Mouse (Mus musculus) bone marrow, adult 2 months (tissue): Measurements from ENCODE around the gene Myh10. TPM values are rescaled to one million over a fixed set of nuclear protein-coding genes. Genes with fewer than 3 reads are reported as not detected.
A peak's percentile ranks its signal among the peaks of the same experiment; 100 is the strongest.

Source experiments
- H3K27ac ChIP-seq: fragments of 200-500 bp; 2 replicates; pipeline ENCODE4 v1.5.1; 2012; ENCODE audit warnings: low read depth, mild to moderate bottlenecking, control low read depth, inconsistent platforms, low read length; ENCODE audit not compliant: control insufficient read depth, poor library complexity, insufficient read depth
- H3K4me1 ChIP-seq: fragments of 200-500 bp; 2 replicates; pipeline ENCODE4 v1.6.1; 2011; ENCODE audit warnings: low read length; ENCODE audit not compliant: control insufficient read depth, insufficient read depth
- H3K4me3 ChIP-seq: fragments of 200-500 bp; replicated peaks from 2 replicates; pipeline ENCODE3; 2011; ENCODE audit warnings: mild to moderate bottlenecking, low read depth, low read length, control low read depth; ENCODE audit not compliant: control insufficient read depth
- CTCF ChIP-seq: fragments of 200-500 bp; IDR thresholded peaks from 2 replicates; pipeline ENCODE4 v1.5.1; 2011; ENCODE audit warnings: low read length, control low read depth; ENCODE audit not compliant: control insufficient read depth, insufficient read depth
- POLR2A ChIP-seq: fragments of 200-500 bp; IDR thresholded peaks from 2 replicates; pipeline ENCODE4 v1.6.1; 2011; ENCODE audit warnings: low read depth, mild to moderate bottlenecking, control low read depth, low read length, borderline replicate concordance; ENCODE audit not compliant: control insufficient read depth
- WGBS: fragments of 180-500 bp; shearing (Covaris S2); methylation state at CpG from one replicate; pipeline ENCODE4 v1.1.7; 2018; 5-methylcytosine and 5-hydroxymethylcytosine counted together
- polyA plus RNA-seq: library from polyadenylated mRNA; stranded (reverse); fragments of >200 nt; gene quantifications from 2 replicates; pipeline ENCODE4 v1.2.4, GENCODE M21; 2011; ENCODE audit warnings: low replicate concordance; ENCODE audit not compliant: missing spikeins, insufficient read depth, insufficient read length

The Myh10 gene
- 22.6 and 26.7 TPM in 2 replicates for polyA plus RNA-seq

DNA sequence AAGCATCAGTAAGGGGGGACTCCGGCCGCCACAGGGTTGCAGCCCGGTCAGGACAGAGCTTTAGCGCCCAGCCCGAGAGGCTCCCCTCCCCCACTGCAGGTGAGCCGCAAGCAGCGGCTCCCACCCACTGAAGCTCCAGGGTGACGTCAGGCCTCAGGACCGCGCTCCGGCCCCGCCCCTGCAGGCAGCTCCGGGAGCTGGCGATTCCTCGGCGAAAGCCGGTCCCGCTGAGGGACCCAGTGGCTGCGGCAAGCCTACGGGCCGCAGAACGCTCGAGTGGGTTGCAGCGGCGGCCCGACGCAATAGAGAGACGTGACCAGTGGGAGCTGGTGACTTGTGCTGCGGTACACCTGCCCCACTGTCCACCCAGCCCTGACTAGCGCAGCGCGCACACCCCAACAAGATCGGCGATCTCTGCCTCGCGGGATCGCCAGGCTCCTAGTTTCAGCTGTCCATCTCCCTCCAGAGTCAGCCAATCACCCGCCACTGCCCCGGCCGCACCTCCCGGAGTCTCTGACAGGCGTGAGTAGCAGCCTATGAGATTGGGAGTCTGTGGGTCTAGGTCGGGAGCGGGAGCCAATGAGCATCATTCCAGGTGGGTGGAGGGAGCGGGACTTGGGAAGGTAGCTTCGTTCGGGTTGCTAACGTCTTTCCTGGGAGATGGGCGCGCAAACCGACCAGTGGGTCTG lies at the start of gene Myh10:
TSS of gene Myh10 (plus strand) at position 239 of the 689 bp plus-strand sequence.
- TF ChIP-seq CTCF (no peak), POLR2A (peak; percentile 78)
- Histone ChIP-seq H3K4me1 (no peaks in the 10 kb centered on the region), H3K27ac (peak within 1 kb of the TSS; percentile 77), H3K4me3 (peak within 1 kb of the TSS; percentile 89)
- WGBS: under 1% methylated on average over 51 of the region's 51 CpGs

DNA sequence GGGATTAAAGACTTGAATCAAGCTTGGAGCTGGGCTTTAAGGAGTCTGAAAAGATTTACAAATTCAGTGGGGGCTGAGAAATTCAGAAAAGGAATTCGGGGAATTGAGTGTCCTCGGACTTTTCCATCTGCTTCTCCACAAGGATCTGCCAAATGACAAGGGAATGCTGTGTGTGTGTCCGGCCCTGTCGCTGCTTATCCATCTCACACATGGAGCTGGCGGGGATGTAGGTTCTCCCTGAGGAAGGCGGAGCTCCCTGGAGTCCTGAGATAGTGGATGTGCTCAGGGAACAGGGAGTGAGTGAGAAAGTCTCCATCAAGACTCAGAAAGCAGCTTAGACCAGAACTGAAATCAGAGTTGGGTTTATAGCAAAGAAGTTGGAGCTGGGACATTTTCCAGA lies 46.6 kb upstream of the Myh10 start:
- TF ChIP-seq CTCF: no peak
- TF ChIP-seq POLR2A: no peak
- Histone ChIP-seq H3K4me1 (no peaks in the 10 kb centered on the region), H3K27ac (no peak overlapping the region), H3K4me3 (no peak overlapping the region)
- 75% methylated on average over 6 of the region's 6 CpGs for WGBS

DNA sequence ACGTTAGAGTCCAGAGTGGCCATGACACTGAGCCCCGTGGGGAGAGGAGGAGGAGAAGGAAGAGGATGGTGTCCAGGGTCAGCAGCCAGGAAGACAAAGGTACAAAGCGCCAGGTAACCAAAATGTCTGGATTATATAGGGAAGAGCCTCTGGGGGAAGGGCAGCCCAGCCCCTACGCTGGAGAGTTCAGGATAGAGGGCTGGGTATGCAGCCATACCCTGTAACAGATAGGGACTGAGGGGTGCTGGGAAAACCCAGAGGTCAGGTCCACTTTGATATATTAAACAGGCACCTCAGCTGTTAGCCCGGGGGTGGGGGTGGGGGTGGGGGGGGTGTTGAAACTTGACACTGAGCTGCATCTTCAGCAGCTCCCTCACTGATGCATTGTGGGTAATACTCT lies 43.6 kb upstream of the Myh10 start:
- 70% methylated on average over 5 of the region's 5 CpGs for WGBS
- no peak for TF ChIP-seq POLR2A
- TF ChIP-seq CTCF: no peak
- Histone ChIP-seq H3K4me3 (no peak overlapping the region), H3K27ac (no peak overlapping the region), H3K4me1 (no peaks in the 10 kb centered on the region)

DNA sequence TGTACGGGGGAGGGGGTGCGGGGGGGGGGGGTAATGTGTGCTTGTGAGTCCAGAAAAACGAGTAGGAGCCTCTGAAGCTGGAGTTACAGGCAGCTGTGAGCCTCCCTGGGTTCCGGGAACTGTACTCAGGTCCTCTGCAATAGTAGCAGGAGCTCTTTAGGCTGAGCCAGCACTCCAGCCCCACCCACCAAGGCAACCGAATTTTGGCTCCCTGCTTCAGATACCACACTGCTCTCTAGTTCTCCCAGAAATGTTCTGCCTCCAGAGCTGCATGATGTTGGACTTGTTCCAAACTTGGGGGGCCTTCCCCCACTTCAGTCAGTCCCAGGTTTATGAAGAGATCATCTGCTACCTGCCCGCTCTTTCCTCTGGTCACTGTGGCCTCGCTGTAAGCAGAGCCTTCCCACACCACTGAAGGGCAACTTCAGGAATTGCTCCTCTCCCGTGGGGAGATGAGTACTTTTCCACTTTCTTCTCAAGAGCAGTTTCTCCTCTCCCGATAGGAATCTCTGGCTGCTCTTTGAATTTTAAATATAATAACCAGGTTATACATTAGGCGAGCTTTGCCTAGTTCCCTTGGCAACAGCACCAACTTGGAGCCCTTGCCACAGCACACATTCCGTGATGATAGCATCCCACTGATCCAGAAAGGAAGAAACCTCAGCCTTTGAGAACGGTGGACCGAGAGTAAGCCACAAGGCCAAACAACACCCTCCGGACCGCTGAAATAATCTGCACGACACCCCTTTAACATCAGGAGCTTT lies 42.8 kb upstream of the Myh10 start:
- H3K4me1 ChIP-seq: no peaks in the 10 kb centered on the region
- 72% methylated on average over 16 of the region's 16 CpGs for WGBS
- no peak overlapping the region for H3K27ac ChIP-seq
- H3K4me3 ChIP-seq: no peak overlapping the region
- no peak for TF ChIP-seq POLR2A
- TF ChIP-seq CTCF: no peak

DNA sequence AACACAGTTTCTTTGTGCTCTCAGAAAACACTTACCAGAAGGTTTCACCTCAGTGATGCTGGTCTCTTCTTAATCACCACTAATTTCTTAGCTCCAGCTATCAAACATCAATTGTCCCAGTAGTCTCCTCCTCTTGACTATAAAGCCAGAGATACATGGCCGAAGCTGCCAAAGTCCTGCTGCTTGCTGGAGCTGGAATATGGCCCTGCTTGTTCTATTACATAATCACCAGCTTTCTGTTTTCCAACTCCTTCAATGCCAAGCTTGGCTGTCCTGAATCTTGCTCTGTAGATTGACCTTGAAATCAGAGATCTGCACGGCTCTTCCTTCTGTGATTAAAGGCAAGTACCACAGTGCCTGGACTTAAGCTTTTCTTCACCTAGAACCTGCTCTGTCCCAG lies 39.8 kb upstream of the Myh10 start:
- WGBS: 79% methylated on average over 2 of the region's 2 CpGs
- Histone ChIP-seq H3K4me3 (no peak overlapping the region), H3K4me1 (no peaks in the 10 kb centered on the region), H3K27ac (no peak overlapping the region)
- TF ChIP-seq CTCF (no peak), POLR2A (no peak)

DNA sequence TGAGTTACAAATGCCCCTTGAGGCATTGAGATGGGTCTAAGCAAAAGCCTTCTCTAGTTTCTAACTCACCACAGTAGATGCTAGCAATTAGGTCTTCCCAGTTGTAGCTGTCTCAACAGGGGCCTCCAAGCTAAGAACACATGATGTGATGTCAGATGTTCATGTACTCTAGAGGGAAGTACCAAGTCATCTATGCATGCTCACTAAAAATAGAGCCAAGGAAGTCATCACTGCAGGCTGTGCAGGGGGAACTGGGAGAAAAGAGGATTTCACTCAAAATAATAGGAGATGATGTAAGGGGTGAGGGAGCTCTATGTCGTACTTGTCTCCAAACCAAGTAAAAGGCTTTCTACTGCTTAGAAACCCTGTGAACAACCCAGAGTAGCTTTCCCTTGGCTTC lies 35.8 kb upstream of the Myh10 start:
- no peak overlapping the region for H3K4me3 ChIP-seq
- WGBS: 33% methylated on average over 1 of the region's 1 CpGs
- H3K4me1 ChIP-seq: no peaks in the 10 kb centered on the region
- TF ChIP-seq CTCF (no peak), POLR2A (no peak)
- H3K27ac ChIP-seq: no peak overlapping the region

DNA sequence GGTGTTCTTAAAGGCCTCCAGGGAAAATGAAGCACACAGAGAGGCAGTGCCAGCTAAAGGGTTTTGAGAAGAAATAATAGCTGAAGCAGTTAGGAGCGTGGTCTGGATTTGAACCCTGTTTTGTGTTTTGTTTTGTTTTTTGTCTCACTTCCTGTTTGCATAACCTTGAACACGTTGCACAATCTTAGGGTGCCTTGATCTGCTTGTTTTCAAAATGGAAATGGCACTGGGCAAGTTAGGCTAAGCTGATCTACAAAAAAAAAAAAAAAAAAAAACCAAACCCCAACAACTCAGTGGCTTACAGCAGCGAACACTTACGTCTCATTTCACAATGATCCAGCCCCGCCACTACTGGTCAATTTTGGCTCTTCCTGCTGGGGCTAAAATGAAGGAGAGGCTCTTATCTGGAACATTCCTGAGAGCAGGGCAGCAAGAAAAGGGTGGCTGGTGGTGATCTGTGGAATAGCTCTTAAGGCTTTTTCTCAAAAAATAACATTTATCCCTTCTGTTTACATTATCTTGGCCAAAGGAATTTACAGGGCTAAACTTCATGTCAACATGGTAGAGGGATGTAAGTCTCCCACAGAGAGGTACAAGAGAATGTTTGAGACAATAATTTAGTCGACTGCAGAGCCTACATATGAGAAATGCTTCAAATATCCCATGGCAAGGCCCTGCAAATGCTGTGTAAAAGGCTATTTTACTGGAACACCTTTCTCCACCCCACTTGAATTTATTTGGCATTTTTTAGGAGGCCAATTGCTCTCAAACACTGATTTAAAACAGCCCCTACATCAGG lies 34.3 kb upstream of the Myh10 start:
- WGBS: 40% methylated on average over 6 of the region's 6 CpGs
- TF ChIP-seq POLR2A: no peak
- no peak for TF ChIP-seq CTCF
- Histone ChIP-seq H3K4me3 (no peak overlapping the region), H3K27ac (no peak overlapping the region), H3K4me1 (no peaks in the 10 kb centered on the region)

DNA sequence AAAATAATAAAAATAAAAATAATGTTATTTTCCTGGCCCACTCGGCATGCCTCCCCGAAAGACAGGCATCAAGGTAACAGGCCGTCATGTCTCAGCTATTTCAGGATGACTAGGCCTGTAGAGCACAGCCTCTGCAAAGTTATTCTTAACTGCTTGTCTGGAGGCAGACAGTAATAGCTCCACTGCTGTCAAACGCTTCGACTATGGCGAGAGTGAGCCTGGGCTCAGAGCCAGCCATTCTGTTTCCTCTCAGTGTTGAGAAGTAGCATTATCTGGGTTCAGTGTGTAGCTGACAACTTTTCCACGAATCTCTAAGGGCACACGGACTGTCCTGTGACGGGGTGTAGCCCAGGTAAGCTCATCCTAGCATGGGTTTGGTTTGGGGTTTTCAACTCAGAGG lies 33.5 kb upstream of the Myh10 start:
- H3K4me3 ChIP-seq: no peak overlapping the region
- 40% methylated on average over 9 of the region's 9 CpGs for WGBS
- H3K27ac ChIP-seq: no peak overlapping the region
- H3K4me1 ChIP-seq: no peaks in the 10 kb centered on the region
- TF ChIP-seq POLR2A: no peak
- TF ChIP-seq CTCF: no peak
